Mouse (Mus musculus): ENCODE measurements around the gene Map2k4. TPM values are rescaled to one million over a fixed set of nuclear protein-coding genes. Genes with fewer than 3 reads are reported as not detected.

Gene Map2k4
- polyA plus RNA-seq, 1 experiment, result 18.5 TPM

- no peak overlapping the region for H3K27ac ChIP-seq (ENCODE audit: control insufficient read depth, insufficient read depth, low read length)
- H3K4me1 ChIP-seq (replicated peaks; ENCODE audit: control insufficient read depth, insufficient read depth, low read length), result no peaks in the 10 kb centered on the region
- H3K36me3 ChIP-seq (ENCODE audit: control insufficient read depth, insufficient read depth, low read length), result 0 out of 2 replicates have a peak, but pooled peaks cover 3% of the 10 kb centered on the region
- H3K4me3 ChIP-seq (ENCODE audit: control insufficient read depth, insufficient read depth, low read length), result no peak overlapping the region
- TF ChIP-seq POLR2A (IDR thresholded peaks at IDR 0.05; ENCODE audit: control insufficient read depth, extremely low read depth, insufficient read depth, low read length, poor library complexity) (no peak), CTCF (IDR thresholded peaks at IDR 0.05; ENCODE audit: borderline replicate concordance, control insufficient read depth, extremely low read depth, insufficient read depth, low read length, poor library complexity) (no peak)
- 96% methylated on average over 8 of the region's 8 CpGs for WGBS
- DNase-seq, result no peak
- no peaks in the 10 kb centered on the region for H3K27me3 ChIP-seq (ENCODE audit: control insufficient read depth, insufficient read depth, low read length)
Measured at GRCm38 (mm10) chr11:65745707-65746333, 42.3 kb downstream of the Map2k4 start.

GRCm38 (mm10) chr11:65743866-65744265 lies 44.2 kb downstream of the Map2k4 start:
- no peak for DNase-seq
- H3K27me3 ChIP-seq (ENCODE audit: control insufficient read depth, insufficient read depth, low read length), result no peaks in the 10 kb centered on the region
- no peak for TF ChIP-seq CTCF (IDR thresholded peaks at IDR 0.05; ENCODE audit: borderline replicate concordance, control insufficient read depth, extremely low read depth, insufficient read depth, low read length, poor library complexity)
- no peak for TF ChIP-seq POLR2A (IDR thresholded peaks at IDR 0.05; ENCODE audit: control insufficient read depth, extremely low read depth, insufficient read depth, low read length, poor library complexity)
- H3K36me3 ChIP-seq (ENCODE audit: control insufficient read depth, insufficient read depth, low read length), result 0 out of 2 replicates have a peak, but pooled peaks cover 3% of the 10 kb centered on the region
- no peaks in the 10 kb centered on the region for H3K4me1 ChIP-seq (replicated peaks; ENCODE audit: control insufficient read depth, insufficient read depth, low read length)
- WGBS, result 96% methylated on average over 3 of the region's 3 CpGs
- no peak overlapping the region for H3K27ac ChIP-seq (ENCODE audit: control insufficient read depth, insufficient read depth, low read length)
- H3K4me3 ChIP-seq (ENCODE audit: control insufficient read depth, insufficient read depth, low read length), result no peak overlapping the region

GRCm38 (mm10) chr11:65740811-65741210 lies 47.3 kb downstream of the Map2k4 start:
- Histone ChIP-seq H3K27ac (ENCODE audit: control insufficient read depth, insufficient read depth, low read length) (no peak overlapping the region), H3K4me3 (ENCODE audit: control insufficient read depth, insufficient read depth, low read length) (no peak overlapping the region), H3K27me3 (ENCODE audit: control insufficient read depth, insufficient read depth, low read length) (no peaks in the 10 kb centered on the region), H3K4me1 (replicated peaks; ENCODE audit: control insufficient read depth, insufficient read depth, low read length) (no peaks in the 10 kb centered on the region), H3K36me3 (ENCODE audit: control insufficient read depth, insufficient read depth, low read length) (0 out of 2 replicates have a peak, but pooled peaks cover 1% of the 10 kb centered on the region)
- no peak for DNase-seq
- WGBS, result 96% methylated on average over 5 of the region's 5 CpGs
- TF ChIP-seq CTCF (IDR thresholded peaks at IDR 0.05; ENCODE audit: borderline replicate concordance, control insufficient read depth, extremely low read depth, insufficient read depth, low read length, poor library complexity), result no peak
- no peak for TF ChIP-seq POLR2A (IDR thresholded peaks at IDR 0.05; ENCODE audit: control insufficient read depth, extremely low read depth, insufficient read depth, low read length, poor library complexity)

- Histone ChIP-seq H3K36me3 (ENCODE audit: control insufficient read depth, insufficient read depth, low read length) (no peaks in the 10 kb centered on the region), H3K27ac (ENCODE audit: control insufficient read depth, insufficient read depth, low read length) (no peak overlapping the region), H3K4me3 (ENCODE audit: control insufficient read depth, insufficient read depth, low read length) (no peak overlapping the region), H3K4me1 (replicated peaks; ENCODE audit: control insufficient read depth, insufficient read depth, low read length) (no peaks in the 10 kb centered on the region), H3K27me3 (ENCODE audit: control insufficient read depth, insufficient read depth, low read length) (no peaks in the 10 kb centered on the region)
- no peak for DNase-seq
- no peak for TF ChIP-seq POLR2A (IDR thresholded peaks at IDR 0.05; ENCODE audit: control insufficient read depth, extremely low read depth, insufficient read depth, low read length, poor library complexity)
- TF ChIP-seq CTCF (IDR thresholded peaks at IDR 0.05; ENCODE audit: borderline replicate concordance, control insufficient read depth, extremely low read depth, insufficient read depth, low read length, poor library complexity), result no peak
- 46% methylated on average over 2 of the region's 2 CpGs for WGBS
Measured at GRCm38 (mm10) chr11:65740390-65740789, 47.7 kb downstream of the Map2k4 start.

- no peak overlapping the region for H3K4me3 ChIP-seq (ENCODE audit: control insufficient read depth, insufficient read depth, low read length)
- no peaks in the 10 kb centered on the region for H3K27me3 ChIP-seq (ENCODE audit: control insufficient read depth, insufficient read depth, low read length)
- no peaks in the 10 kb centered on the region for H3K36me3 ChIP-seq (ENCODE audit: control insufficient read depth, insufficient read depth, low read length)
- TF ChIP-seq POLR2A (IDR thresholded peaks at IDR 0.05; ENCODE audit: control insufficient read depth, extremely low read depth, insufficient read depth, low read length, poor library complexity) (no peak), CTCF (IDR thresholded peaks at IDR 0.05; ENCODE audit: borderline replicate concordance, control insufficient read depth, extremely low read depth, insufficient read depth, low read length, poor library complexity) (no peak)
- no peak for DNase-seq
- H3K27ac ChIP-seq (ENCODE audit: control insufficient read depth, insufficient read depth, low read length), result no peak overlapping the region
- no peaks in the 10 kb centered on the region for H3K4me1 ChIP-seq (replicated peaks; ENCODE audit: control insufficient read depth, insufficient read depth, low read length)
Measured at GRCm38 (mm10) chr11:65739880-65740279, 48.2 kb downstream of the Map2k4 start.

GRCm38 (mm10) chr11:65734656-65735055 lies 53.4 kb downstream of the Map2k4 start:
- peak; percentile 2 for DNase-seq
- H3K4me1 ChIP-seq (replicated peaks; ENCODE audit: control insufficient read depth, insufficient read depth, low read length), result no peaks in the 10 kb centered on the region; the same call in 1 of the 2 replicates
- no peak for TF ChIP-seq CTCF (IDR thresholded peaks at IDR 0.05; ENCODE audit: borderline replicate concordance, control insufficient read depth, extremely low read depth, insufficient read depth, low read length, poor library complexity)
- TF ChIP-seq POLR2A (IDR thresholded peaks at IDR 0.05; ENCODE audit: control insufficient read depth, extremely low read depth, insufficient read depth, low read length, poor library complexity), result no peak
- H3K27me3 ChIP-seq (ENCODE audit: control insufficient read depth, insufficient read depth, low read length), result no peaks in the 10 kb centered on the region
- H3K27ac ChIP-seq (ENCODE audit: control insufficient read depth, insufficient read depth, low read length), result no peak overlapping the region
- WGBS, result 27% methylated on average over 7 of the region's 7 CpGs
- H3K36me3 ChIP-seq (ENCODE audit: control insufficient read depth, insufficient read depth, low read length), result no peaks in the 10 kb centered on the region
- no peak overlapping the region for H3K4me3 ChIP-seq (ENCODE audit: control insufficient read depth, insufficient read depth, low read length)

All from thymus, adult 2 months (tissue).